Comparison of ENCODE assay signal across 11 mouse cellular contexts in genomic region chr17:85190128-85190435, GRCm38 (mm10).
DNase-seq lines count a peak whose midpoint lies in the region; ATAC-seq and TF ChIP-seq lines count a peak whose summit lies in the region.
"Had no signal": no experiment of that assay in that cellular context is flagged by ENCODE, and none has a peak within 500 bp of the region (broad histone marks: within the 10 kb centered on the region; RNA-seq: fewer than 3 reads in every experiment).

No protein-coding gene starts in this region.

- DNase-seq in R1 (ENCODE audit: low read depth, low spot score): peak; percentile 23
- no peak for DNase-seq in forebrain, embryonic 11.5 days (ENCODE audit: low spot score)
- peak; percentile 74 for DNase-seq in kidney, adult 2 months
- no peak for DNase-seq in midbrain, postnatal 0 days (ENCODE audit: low spot score)
- DNase-seq in urinary bladder, adult 2 months (ENCODE audit: low spot score): no peak
- no peak for DNase-seq in cerebellum, postnatal 36 days

- H3K27ac ChIP-seq in forebrain, embryonic 11.5 days (ENCODE audit: low read depth, low read length): no peak overlapping the region
- no peak overlapping the region for H3K27ac ChIP-seq in kidney, adult 2 months (ENCODE audit: insufficient read depth, low read depth, low read length)
- H3K27ac ChIP-seq in midbrain, postnatal 0 days (ENCODE audit: low read depth, low read length): no peak overlapping the region
- H3K27ac ChIP-seq in intestine, postnatal 0 days (ENCODE audit: low read depth, low read length): no peak overlapping the region
- H3K27ac ChIP-seq in intestine, embryonic 15.5 days: no peak overlapping the region
- H3K27ac ChIP-seq: embryonic facial prominence, embryonic 12.5 days; limb, embryonic 10.5 days; lung, embryonic 15.5 days had no signal

- 4% methylated on average over 7 of the region's 7 CpGs for WGBS in forebrain, embryonic 11.5 days
- WGBS in kidney, adult 2 months: 5% methylated on average over 7 of the region's 7 CpGs
- WGBS in midbrain, postnatal 0 days: 13% methylated on average over 7 of the region's 7 CpGs
- 32% methylated on average over 7 of the region's 7 CpGs for WGBS in intestine, postnatal 0 days
- 25% methylated on average over 7 of the region's 7 CpGs for WGBS in intestine, embryonic 15.5 days

- H3K4me1 ChIP-seq in forebrain, embryonic 11.5 days (replicated peaks; ENCODE audit: control insufficient read depth, insufficient read depth, low read length): peaks cover 3% of the 10 kb centered on the region; the same call in 1 of the 2 replicates
- H3K4me1 ChIP-seq in kidney, adult 2 months (ENCODE audit: control insufficient read depth, insufficient read depth, low read length): no peaks in the 10 kb centered on the region
- no peaks in the 10 kb centered on the region for H3K4me1 ChIP-seq in midbrain, postnatal 0 days (ENCODE audit: insufficient read depth, low read length)
- no peaks in the 10 kb centered on the region for H3K4me1 ChIP-seq in intestine, postnatal 0 days (replicated peaks; ENCODE audit: control insufficient read depth, insufficient read depth, low read length)
- H3K4me1 ChIP-seq in intestine, embryonic 15.5 days (replicated peaks): no peaks in the 10 kb centered on the region
- H3K4me1 ChIP-seq: lung, embryonic 15.5 days had no signal

- H3K27me3 ChIP-seq in forebrain, embryonic 11.5 days (ENCODE audit: control insufficient read depth, insufficient read depth, low read length): no peaks in the 10 kb centered on the region; the same call in 1 of the 2 replicates
- no peaks in the 10 kb centered on the region for H3K27me3 ChIP-seq in kidney, adult 2 months (replicated peaks; ENCODE audit: control insufficient read depth, insufficient read depth, low read length)
- H3K27me3 ChIP-seq in midbrain, postnatal 0 days (ENCODE audit: insufficient read depth, low read length): 0 out of 2 replicates have a peak, but pooled peaks cover 3% of the 10 kb centered on the region
- H3K27me3 ChIP-seq in intestine, postnatal 0 days (replicated peaks; ENCODE audit: control insufficient read depth, insufficient read depth, low read length): no peaks in the 10 kb centered on the region
- no peaks in the 10 kb centered on the region for H3K27me3 ChIP-seq in intestine, embryonic 15.5 days (replicated peaks)
- H3K27me3 ChIP-seq: embryonic facial prominence, embryonic 12.5 days; lung, embryonic 15.5 days had no signal

- H3K36me3 ChIP-seq in forebrain, embryonic 11.5 days (ENCODE audit: control insufficient read depth, insufficient read depth, low read length): no peaks in the 10 kb centered on the region
- no peaks in the 10 kb centered on the region for H3K36me3 ChIP-seq in kidney, adult 2 months (ENCODE audit: control insufficient read depth, insufficient read depth, low read length)
- no peaks in the 10 kb centered on the region for H3K36me3 ChIP-seq in midbrain, postnatal 0 days (ENCODE audit: insufficient read depth, low read length)
- no peaks in the 10 kb centered on the region for H3K36me3 ChIP-seq in intestine, postnatal 0 days (ENCODE audit: control insufficient read depth, insufficient read depth)
- H3K36me3 ChIP-seq in intestine, embryonic 15.5 days: no peaks in the 10 kb centered on the region
- H3K36me3 ChIP-seq: embryonic facial prominence, embryonic 12.5 days; limb, embryonic 10.5 days; lung, embryonic 15.5 days had no signal

- H3K4me3 ChIP-seq in forebrain, embryonic 11.5 days (ENCODE audit: low read depth, low read length): no peak overlapping the region
- no peak overlapping the region for H3K4me3 ChIP-seq in kidney, adult 2 months (ENCODE audit: insufficient read depth, low read depth, low read length)
- H3K4me3 ChIP-seq in midbrain, postnatal 0 days (ENCODE audit: low read depth, low read length): no peak overlapping the region
- H3K4me3 ChIP-seq in intestine, postnatal 0 days (ENCODE audit: low read depth, low read length): no peak overlapping the region
- H3K4me3 ChIP-seq in intestine, embryonic 15.5 days (replicated peaks): no peak overlapping the region
- H3K4me3 ChIP-seq: embryonic facial prominence, embryonic 12.5 days; lung, embryonic 15.5 days had no signal

- TF ChIP-seq POLR2A in kidney, adult 2 months (IDR thresholded peaks at IDR 0.05; ENCODE audit: low read depth, low read length): no peak

- no peaks in the 10 kb centered on the region for H3K9me3 ChIP-seq in forebrain, embryonic 11.5 days (ENCODE audit: control insufficient read depth, low read length)
- H3K9me3 ChIP-seq in midbrain, postnatal 0 days (ENCODE audit: low read length): no peaks in the 10 kb centered on the region
- H3K9me3 ChIP-seq in intestine, postnatal 0 days (ENCODE audit: control insufficient read depth): no peaks in the 10 kb centered on the region
- H3K9me3 ChIP-seq in intestine, embryonic 15.5 days: no peaks in the 10 kb centered on the region
- H3K9me3 ChIP-seq: embryonic facial prominence, embryonic 12.5 days; limb, embryonic 10.5 days; lung, embryonic 15.5 days had no signal

- no peak for ATAC-seq in forebrain, embryonic 11.5 days (replicated peaks; ENCODE audit: low FRiP score)
- ATAC-seq in midbrain, postnatal 0 days (ENCODE audit: low FRiP score): no peak
- no peak for ATAC-seq in intestine, postnatal 0 days
- ATAC-seq in intestine, embryonic 15.5 days: no peak

- H3K9ac ChIP-seq in forebrain, embryonic 11.5 days (ENCODE audit: low read length): no peak overlapping the region
- H3K9ac ChIP-seq in midbrain, postnatal 0 days (replicated peaks; ENCODE audit: low read length, poor library complexity, severe bottlenecking): no peak overlapping the region
- no peak overlapping the region for H3K9ac ChIP-seq in intestine, postnatal 0 days (ENCODE audit: low read depth, low read length)
- no peak overlapping the region for H3K9ac ChIP-seq in intestine, embryonic 15.5 days
- H3K9ac ChIP-seq: embryonic facial prominence, embryonic 12.5 days; lung, embryonic 15.5 days had no signal

- H3K4me2 ChIP-seq in forebrain, embryonic 11.5 days (ENCODE audit: low read depth, low read length, severe bottlenecking): 0 out of 2 replicates have a peak overlapping the region, but pooled peaks have one; percentile 26
- peak overlapping the region; percentile 13; the same call in 1 of the 2 replicates for H3K4me2 ChIP-seq in midbrain, postnatal 0 days (ENCODE audit: low read depth, low read length, poor library complexity, severe bottlenecking)
- no peak overlapping the region for H3K4me2 ChIP-seq in intestine, postnatal 0 days (replicated peaks; ENCODE audit: low read depth)
- H3K4me2 ChIP-seq in intestine, embryonic 15.5 days (replicated peaks): no peak overlapping the region

- no peak for TF ChIP-seq CTCF in kidney, adult 2 months (conservative IDR thresholded peaks at IDR 0.05; ENCODE audit: insufficient read depth, insufficient read length, low read depth, low read length)
- no peak for TF ChIP-seq CTCF in midbrain, postnatal 0 days (IDR thresholded peaks at IDR 0.05)
- no peak for TF ChIP-seq CTCF in intestine, postnatal 0 days (IDR thresholded peaks at IDR 0.05; ENCODE audit: low read depth)

Comparison
In these comparisons a context has a peak if more than half of its experiments do, and no peak if none do; other contexts are left out.
1. DNase-seq: peak in R1 (single experiment) and kidney, adult 2 months (single experiment); none in forebrain, embryonic 11.5 days (single experiment), midbrain, postnatal 0 days (single experiment), urinary bladder, adult 2 months (single experiment) and cerebellum, postnatal 36 days (0 of 2).
2. H3K4me2 ChIP-seq: peak in forebrain, embryonic 11.5 days (single experiment) and midbrain, postnatal 0 days (single experiment); none in intestine, postnatal 0 days (single experiment) and intestine, embryonic 15.5 days (single experiment).